8 mouse cellular contexts compared by ENCODE assay signal in the genomic region with DNA sequence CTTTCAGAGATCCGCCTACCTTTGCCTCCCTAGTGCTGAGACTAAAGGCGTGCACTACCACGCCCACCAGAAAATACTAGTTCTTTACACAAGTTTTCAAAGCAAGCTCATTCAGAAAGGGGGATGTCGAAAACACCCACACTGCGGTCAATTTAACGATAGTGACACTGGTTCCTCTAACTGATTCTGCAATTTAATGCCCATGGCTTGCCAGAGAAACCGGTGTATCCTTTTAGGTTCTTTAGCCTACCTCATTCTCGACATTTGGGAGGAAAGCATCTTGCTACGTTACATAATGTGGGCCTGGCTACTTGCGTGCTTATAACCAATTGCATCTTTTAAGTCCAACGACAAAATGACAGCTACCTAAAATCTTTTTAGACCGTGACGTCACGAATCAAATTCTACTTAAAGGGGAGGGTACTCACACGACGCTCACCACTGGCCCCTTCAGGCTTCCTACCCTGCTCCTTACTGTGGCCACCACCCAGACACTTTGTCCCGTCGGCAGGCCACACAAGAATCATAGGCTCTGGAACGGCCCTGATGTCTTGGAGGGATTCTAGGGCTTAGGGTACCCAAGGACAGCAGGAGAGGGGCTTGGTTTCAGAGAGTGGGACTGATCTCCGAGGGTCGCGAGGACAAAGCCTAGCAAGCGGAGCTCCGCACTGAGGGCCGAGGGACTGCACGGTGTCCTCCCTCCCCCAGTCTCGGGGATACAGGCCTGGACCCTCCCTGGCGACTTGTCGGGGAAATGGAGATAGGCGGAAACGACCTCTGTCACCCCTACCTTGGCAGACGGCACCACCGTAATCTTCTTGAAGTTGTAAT. TPM values are rescaled to one million over a fixed set of nuclear protein-coding genes. Genes with fewer than 3 reads are reported as not detected.
DNase-seq lines count a peak whose midpoint lies in the region; ATAC-seq and TF ChIP-seq lines count a peak whose summit lies in the region.

No protein-coding gene starts in this region.

- no peak for TF ChIP-seq POLR2A in bone marrow macrophage, adult 2 months (IDR thresholded peaks at IDR 0.05; ENCODE audit: borderline replicate concordance, low read depth, low read length)

- H3K27ac ChIP-seq in heart, embryonic 10.5 days, result peak overlapping the region; percentile 96
- H3K27ac ChIP-seq in bone marrow macrophage, adult 2 months (ENCODE audit: insufficient read depth, low read depth, low read length), result peak overlapping the region; percentile 48
- H3K27ac ChIP-seq in lung, embryonic 15.5 days, result peak overlapping the region; percentile 53; the same call in 1 of the 2 replicates

- no peak for TF ChIP-seq CTCF in bone marrow macrophage, adult 2 months (IDR thresholded peaks at IDR 0.05; ENCODE audit: low read depth, low read length)

- H3K9ac ChIP-seq in lung, embryonic 15.5 days, result peak overlapping the region; percentile 84

- DNase-seq in heart, embryonic 10.5 days (ENCODE audit: low spot score), result no peak
- no peak for DNase-seq in heart, adult 9 months (ENCODE audit: low spot score in 2 of 2)
- DNase-seq in 416B (ENCODE audit: low read depth), result peak; percentile 73
- peak; percentile 64 for DNase-seq in splenic B cell, adult 2 months (ENCODE audit: low read depth, low spot score)
- DNase-seq in gastrocnemius, postnatal 10 days, result no peak

- peaks cover 6% of the 10 kb centered on the region for H3K4me1 ChIP-seq in heart, embryonic 10.5 days
- peaks cover 9% of the 10 kb centered on the region for H3K4me1 ChIP-seq in bone marrow macrophage, adult 2 months (ENCODE audit: control insufficient read depth, insufficient read depth, low read length)
- peaks cover 15% of the 10 kb centered on the region for H3K4me1 ChIP-seq in lung, embryonic 15.5 days

- no peaks in the 10 kb centered on the region for H3K9me3 ChIP-seq in heart, embryonic 10.5 days
- no peaks in the 10 kb centered on the region for H3K9me3 ChIP-seq in lung, embryonic 15.5 days

- WGBS in heart, embryonic 10.5 days, result 2% methylated on average over 33 of the region's 33 CpGs
- WGBS in lung, embryonic 15.5 days, result 3% methylated on average over 33 of the region's 33 CpGs

- no peaks in the 10 kb centered on the region for H3K27me3 ChIP-seq in heart, embryonic 10.5 days (ENCODE audit: insufficient read depth, poor library complexity, severe bottlenecking)
- H3K27me3 ChIP-seq in lung, embryonic 15.5 days, result no peaks in the 10 kb centered on the region
- no peaks in the 10 kb centered on the region for H3K27me3 ChIP-seq in splenic B cell, adult 2 months (ENCODE audit: control insufficient read depth, insufficient read depth, low read length, poor library complexity, severe bottlenecking)

- H3K36me3 ChIP-seq in heart, embryonic 10.5 days, result peaks cover 13% of the 10 kb centered on the region
- H3K36me3 ChIP-seq in lung, embryonic 15.5 days, result peaks cover 10% of the 10 kb centered on the region; the same call in 1 of the 2 replicates
- peaks cover 9% of the 10 kb centered on the region for H3K36me3 ChIP-seq in splenic B cell, adult 2 months (ENCODE audit: control insufficient read depth, insufficient read depth, low read length, poor library complexity, severe bottlenecking)

- peak; percentile 64 for ATAC-seq in granulocyte monocyte progenitor cell, adult 5-6 weeks (replicated peaks; ENCODE audit: poor library complexity, severe bottlenecking)
- ATAC-seq in lung, embryonic 15.5 days (ENCODE audit: borderline replicate concordance, extremely low read depth, low FRiP score, low TSS enrichment), result peak; percentile 54

- H3K4me3 ChIP-seq in heart, embryonic 10.5 days, result peak overlapping the region; percentile 74
- peak overlapping the region; percentile 98 for H3K4me3 ChIP-seq in bone marrow macrophage, adult 2 months (ENCODE audit: insufficient read depth, low read length)
- H3K4me3 ChIP-seq in lung, embryonic 15.5 days, result peak overlapping the region; percentile 97

- peak overlapping the region; percentile 74 for H3K4me2 ChIP-seq in lung, embryonic 15.5 days

RNA-seq across cellular contexts. Expression of a gene that starts 0.5 kb away (rescaled TPM):
- 65.5 and 87.9 TPM in 2 replicates for polyA plus RNA-seq in heart, embryonic 10.5 days (2016; fragmentation: Nextera tagmentation; extraction: Ambion mirVana)
- polyA plus RNA-seq in bone marrow macrophage, adult 2 months (2012; ENCODE audit: insufficient read depth, insufficient read length, missing spikeins), result 26.6 and 26.7 TPM in 2 replicates
- total RNA-seq in granulocyte monocyte progenitor cell, adult 5-6 weeks (2014; fragmentation: Nextera tagmentation), result 71.1 and 85.6 TPM in 2 replicates
- 155 and 169 TPM in 2 replicates for total RNA-seq in granulocyte monocyte progenitor cell, adult 5-6 weeks (2017)
- 72.5 and 78.8 TPM in 2 replicates for polyA plus RNA-seq in lung, embryonic 15.5 days (2015; fragmentation: Nextera tagmentation; extraction: Ambion mirVana)
- 10 to 100 TPM; 41.3 to 44.0 TPM for total RNA-seq in gastrocnemius, postnatal 10 days (2021)

RNA-seq across cellular contexts. Expression of a gene that starts 42.7 kb away (rescaled TPM):
- polyA plus RNA-seq in heart, embryonic 10.5 days (2016; fragmentation: Nextera tagmentation; extraction: Ambion mirVana), result not detected in 2 replicates
- not detected in 2 replicates for polyA plus RNA-seq in bone marrow macrophage, adult 2 months (2012; ENCODE audit: insufficient read depth, insufficient read length, missing spikeins)
- not detected in 2 replicates for total RNA-seq in granulocyte monocyte progenitor cell, adult 5-6 weeks (2014; fragmentation: Nextera tagmentation)
- not detected in 2 replicates for total RNA-seq in granulocyte monocyte progenitor cell, adult 5-6 weeks (2017)
- 0.06 TPM in 1 of 2 replicates, not detected in the other for polyA plus RNA-seq in lung, embryonic 15.5 days (2015; fragmentation: Nextera tagmentation; extraction: Ambion mirVana)
- not detected for total RNA-seq in gastrocnemius, postnatal 10 days (2021)

RNA-seq across cellular contexts. Expression of a gene that starts 47.3 kb away (rescaled TPM):
- polyA plus RNA-seq in heart, embryonic 10.5 days (2016; fragmentation: Nextera tagmentation; extraction: Ambion mirVana), result not detected in 2 replicates
- polyA plus RNA-seq in bone marrow macrophage, adult 2 months (2012; ENCODE audit: insufficient read depth, insufficient read length, missing spikeins), result not detected in 2 replicates
- total RNA-seq in granulocyte monocyte progenitor cell, adult 5-6 weeks (2014; fragmentation: Nextera tagmentation), result not detected in 2 replicates
- total RNA-seq in granulocyte monocyte progenitor cell, adult 5-6 weeks (2017), result not detected in 2 replicates
- not detected in 2 replicates for polyA plus RNA-seq in lung, embryonic 15.5 days (2015; fragmentation: Nextera tagmentation; extraction: Ambion mirVana)
- total RNA-seq in gastrocnemius, postnatal 10 days (2021), result not detected

Comparison
In these comparisons a context has a peak if more than half of its experiments do, and no peak if none do; other contexts are left out.
1. DNase-seq: peak in 416B (single experiment) and splenic B cell, adult 2 months (single experiment); none in heart, embryonic 10.5 days (single experiment), heart, adult 9 months (0 of 2) and gastrocnemius, postnatal 10 days (single experiment).
2. Peak in every context shown above with its lines, with median percentiles within 50 percentile points of each other: H3K27ac ChIP-seq and H3K4me3 ChIP-seq.